Mouse (Mus musculus) cerebellum, adult 2 months (tissue): ENCODE measurements around the gene Pgd. TPM values are rescaled to one million over a fixed set of nuclear protein-coding genes. Genes with fewer than 3 reads are reported as not detected.

ENCODE experiments used
- DNase-seq, 2 experiments: peaks; one replicate each; pipeline ENCODE4 v3.0.0; 2021
- H3K27ac ChIP-seq: fragments of 200-500 bp; 2 replicates; pipeline ENCODE4 v1.5.1; 2012; ENCODE audit warnings: low read length, control low read depth, inconsistent platforms; ENCODE audit not compliant: insufficient read depth
- H3K27me3 ChIP-seq: fragments of 200-500 bp; 2 replicates; pipeline ENCODE4 v1.6.1; 2012; ENCODE audit warnings: inconsistent platforms, mild to moderate bottlenecking, low read length, moderate library complexity; ENCODE audit not compliant: control insufficient read depth, insufficient read depth
- H3K4me1 ChIP-seq: fragments of 200-500 bp; 2 replicates; pipeline ENCODE4 v1.6.1; 2011; ENCODE audit warnings: low read length; ENCODE audit not compliant: control insufficient read depth, insufficient read depth
- H3K4me3 ChIP-seq: fragments of 200-500 bp; replicated peaks from 2 replicates; pipeline ENCODE3; 2011; ENCODE audit warnings: mild to moderate bottlenecking, low read depth, low read length, control low read depth; ENCODE audit not compliant: insufficient read depth
- CTCF ChIP-seq: fragments of 200-500 bp; IDR thresholded peaks from 2 replicates; pipeline ENCODE4 v1.5.1; 2011; ENCODE audit warnings: low read depth, mild to moderate bottlenecking, control low read depth, low read length, moderate library complexity, borderline replicate concordance; ENCODE audit not compliant: insufficient read depth
- POLR2A ChIP-seq: fragments of 200-500 bp; IDR thresholded peaks from 2 replicates; pipeline ENCODE4 v1.6.1; 2011; ENCODE audit warnings: low read length, control low read depth, borderline replicate concordance; ENCODE audit not compliant: insufficient read depth
- WGBS: fragments of 180-500 bp; shearing (Covaris S2); methylation state at CpG from one replicate; pipeline ENCODE4 v1.1.7; 2018; 5-methylcytosine and 5-hydroxymethylcytosine counted together
- polyA plus RNA-seq: library from polyadenylated mRNA; depleted of rRNA; stranded (reverse); fragments of >200 nt; gene quantifications from 2 replicates; pipeline ENCODE4 v1.2.3, GENCODE M21; 2012

Pgd gene
- polyA plus RNA-seq, 1 experiment = 52.3 TPM

DNA sequence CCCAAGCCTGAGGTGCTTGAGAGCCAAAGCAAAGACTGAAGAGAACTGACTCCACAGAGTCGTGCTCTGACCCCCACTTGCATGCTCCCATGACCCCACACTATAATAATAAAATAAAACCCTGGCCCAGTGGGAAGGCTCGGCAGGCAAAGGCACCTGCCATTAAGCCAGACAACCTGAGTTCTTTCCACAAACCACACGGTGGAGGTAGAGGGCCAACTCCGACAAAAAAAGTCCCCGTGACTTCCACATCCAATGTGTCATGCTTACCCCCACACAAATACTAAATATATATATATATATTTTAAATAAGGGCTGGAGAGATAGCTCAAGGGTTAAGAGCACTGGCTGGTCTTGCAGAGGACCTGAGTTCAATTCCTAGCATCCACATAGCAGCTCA is 2.4 kb downstream of the Pgd start:
- DNase-seq = no peak
- 73% methylated on average over 5 of the region's 5 CpGs for whole genome bisulfite sequencing

GRCm38 (mm10) chr4:149163196-149163595 is 3.4 kb downstream of the Pgd start:
- no peak overlapping the region for H3K4me3 ChIP-seq
- no peak for DNase-seq
- H3K27me3 ChIP-seq = no peaks in the 10 kb centered on the region
- no peak overlapping the region for H3K27ac ChIP-seq
- TF ChIP-seq POLR2A = no peak
- TF ChIP-seq CTCF = no peak
- no peaks in the 10 kb centered on the region for H3K4me1 ChIP-seq
- 62% methylated on average over 1 of the region's 1 CpGs for WGBS

More for the DNA sequence above, 2.4 kb downstream of the Pgd start:
- Histone ChIP-seq H3K27me3 (no peaks in the 10 kb centered on the region), H3K4me3 (no peak overlapping the region), H3K27ac (no peak overlapping the region), H3K4me1 (no peaks in the 10 kb centered on the region)
- no peak for TF ChIP-seq CTCF
- TF ChIP-seq POLR2A = no peak

DNA sequence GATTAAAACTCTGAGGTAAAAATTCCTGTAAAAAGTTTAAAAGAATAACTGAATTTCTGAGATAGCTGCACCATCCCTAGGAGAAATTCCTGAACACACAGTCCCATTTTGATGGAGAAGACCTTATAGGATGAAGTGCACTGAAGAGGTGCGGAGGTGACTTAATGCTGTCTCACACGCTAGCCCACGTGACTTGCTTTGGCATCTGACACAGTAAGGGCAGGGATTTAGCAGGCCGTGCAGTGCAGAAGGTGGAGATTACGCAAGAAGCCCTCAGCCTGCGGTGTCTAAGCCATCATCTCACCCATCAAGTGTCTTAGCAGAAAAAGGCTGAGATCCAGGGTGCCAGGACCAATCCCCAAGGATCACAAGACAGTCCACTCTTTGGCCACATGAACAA is 5.4 kb downstream of the Pgd start:
- Histone ChIP-seq H3K27ac (no peak overlapping the region), H3K4me1 (no peaks in the 10 kb centered on the region), H3K27me3 (no peaks in the 10 kb centered on the region), H3K4me3 (no peak overlapping the region)
- TF ChIP-seq CTCF (no peak), POLR2A (no peak)
- 91% methylated on average over 6 of the region's 6 CpGs for WGBS
- no peak for DNase-seq

DNA sequence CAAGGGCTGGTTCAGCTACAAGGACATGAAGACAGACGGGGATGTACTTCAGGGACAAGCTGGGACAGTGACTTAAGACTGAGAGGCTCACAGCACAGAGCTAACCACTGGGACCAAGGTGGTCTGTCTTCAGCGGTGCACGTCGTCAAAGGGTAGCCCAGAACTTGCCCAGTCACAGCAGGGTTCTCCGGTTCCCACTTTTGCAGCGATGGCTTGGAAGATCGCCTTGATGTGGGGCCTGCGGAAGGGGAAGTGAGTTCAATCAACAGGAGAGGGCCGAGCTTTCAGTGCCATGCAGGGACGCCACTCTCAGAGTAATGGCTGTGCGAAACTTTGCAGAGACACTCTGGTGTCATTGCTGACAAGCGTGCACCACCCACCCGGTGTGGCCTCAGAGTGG is 6.7 kb downstream of the Pgd start:
- H3K4me3 ChIP-seq = no peak overlapping the region
- no peaks in the 10 kb centered on the region for H3K27me3 ChIP-seq
- WGBS = 66% methylated on average over 13 of the region's 13 CpGs
- no peaks in the 10 kb centered on the region for H3K4me1 ChIP-seq
- no peak overlapping the region for H3K27ac ChIP-seq
- no peak for DNase-seq
- no peak for TF ChIP-seq POLR2A

DNA sequence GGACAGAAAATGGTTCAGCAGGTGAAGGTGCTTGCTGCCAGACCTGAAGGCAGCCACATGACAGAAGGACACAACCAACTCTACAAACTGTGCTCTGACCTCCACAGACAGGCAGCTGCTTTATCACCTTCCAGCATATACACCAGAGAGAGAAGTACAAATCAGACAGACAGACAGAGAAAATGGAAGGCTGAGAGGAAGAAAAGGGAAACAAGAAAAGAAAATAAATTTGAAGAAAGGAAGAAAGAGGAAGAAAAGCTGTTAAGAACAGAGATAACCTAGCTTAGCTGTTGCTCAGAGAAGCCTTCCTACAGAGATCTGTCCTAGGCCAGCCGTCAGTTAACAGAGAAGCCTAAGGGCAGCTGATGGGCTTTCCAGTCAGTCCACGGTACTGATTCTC is 7.4 kb downstream of the Pgd start:
- 94% methylated on average over 2 of the region's 2 CpGs for WGBS
- TF ChIP-seq CTCF = no peak
- TF ChIP-seq POLR2A = no peak
- Histone ChIP-seq H3K27ac (no peak overlapping the region), H3K4me1 (no peaks in the 10 kb centered on the region), H3K27me3 (no peaks in the 10 kb centered on the region), H3K4me3 (no peak overlapping the region)
- DNase-seq = no peak

- H3K4me3 ChIP-seq = no peak overlapping the region
- no peaks in the 10 kb centered on the region for H3K27me3 ChIP-seq
- H3K27ac ChIP-seq = no peak overlapping the region
- 89% methylated on average over 8 of the region's 8 CpGs for WGBS
- DNase-seq = no peak
- TF ChIP-seq CTCF (no peak), POLR2A (no peak)
- no peaks in the 10 kb centered on the region for H3K4me1 ChIP-seq
Observed at GRCm38 (mm10) chr4:149157415-149157973, 9.1 kb downstream of the Pgd start.

GRCm38 (mm10) chr4:149155711-149156110 is 10.9 kb downstream of the Pgd start:
- H3K27me3 ChIP-seq = no peaks in the 10 kb centered on the region
- no peaks in the 10 kb centered on the region for H3K4me1 ChIP-seq
- TF ChIP-seq CTCF (no peak), POLR2A (no peak)
- no peak for DNase-seq
- no peak overlapping the region for H3K27ac ChIP-seq
- H3K4me3 ChIP-seq = no peak overlapping the region
- 93% methylated on average over 6 of the region's 6 CpGs for WGBS

- no peak for DNase-seq
- 97% methylated on average over 7 of the region's 7 CpGs for WGBS
- Histone ChIP-seq H3K27ac (no peak overlapping the region), H3K27me3 (no peaks in the 10 kb centered on the region), H3K4me3 (no peak overlapping the region), H3K4me1 (no peaks in the 10 kb centered on the region)
- TF ChIP-seq POLR2A (no peak), CTCF (no peak)
Observed at GRCm38 (mm10) chr4:149154859-149155258, 11.7 kb downstream of the Pgd start.

GRCm38 (mm10) chr4:149150721-149151120 is 15.8 kb downstream of the Pgd start:
- no peak overlapping the region for H3K4me3 ChIP-seq
- DNase-seq = no peak
- TF ChIP-seq POLR2A = no peak
- no peak for TF ChIP-seq CTCF
- H3K4me1 ChIP-seq = no peaks in the 10 kb centered on the region
- H3K27ac ChIP-seq = no peak overlapping the region
- 91% methylated on average over 11 of the region's 11 CpGs for WGBS
- no peaks in the 10 kb centered on the region for H3K27me3 ChIP-seq

DNA sequence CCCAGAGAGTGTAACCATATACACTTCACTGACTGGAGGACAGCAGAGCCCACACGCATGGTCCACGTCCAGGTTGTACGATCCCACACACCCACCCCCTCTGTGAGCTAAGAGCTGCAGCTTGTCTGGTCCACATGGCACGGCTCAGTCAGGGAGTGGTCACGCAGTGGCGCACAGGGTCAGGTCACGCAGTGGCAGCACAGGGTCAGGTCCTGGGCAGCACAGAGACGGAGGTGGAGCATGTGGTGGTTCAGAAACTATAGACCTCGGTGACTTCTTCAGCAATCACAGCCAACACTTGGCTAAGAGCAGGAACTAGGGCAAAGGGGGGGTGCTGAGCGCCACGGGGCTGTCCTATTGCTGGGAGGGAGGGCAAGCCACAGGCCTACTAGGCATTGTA is 16.3 kb downstream of the Pgd start:
- 73% methylated on average over 11 of the region's 11 CpGs for WGBS
- TF ChIP-seq CTCF (no peak), POLR2A (no peak)
- DNase-seq = no peak
- Histone ChIP-seq H3K4me3 (no peak overlapping the region), H3K27ac (no peak overlapping the region), H3K4me1 (no peaks in the 10 kb centered on the region), H3K27me3 (no peaks in the 10 kb centered on the region)
